Mouse (Mus musculus): ENCODE results near the gene Olfr1355.
"Not testable (repeated sequence)": the region's sequence is repeated elsewhere in the genome, so short reads cannot be mapped to it uniquely, and the experiment has no call there.

The Olfr1355 gene

DNA sequence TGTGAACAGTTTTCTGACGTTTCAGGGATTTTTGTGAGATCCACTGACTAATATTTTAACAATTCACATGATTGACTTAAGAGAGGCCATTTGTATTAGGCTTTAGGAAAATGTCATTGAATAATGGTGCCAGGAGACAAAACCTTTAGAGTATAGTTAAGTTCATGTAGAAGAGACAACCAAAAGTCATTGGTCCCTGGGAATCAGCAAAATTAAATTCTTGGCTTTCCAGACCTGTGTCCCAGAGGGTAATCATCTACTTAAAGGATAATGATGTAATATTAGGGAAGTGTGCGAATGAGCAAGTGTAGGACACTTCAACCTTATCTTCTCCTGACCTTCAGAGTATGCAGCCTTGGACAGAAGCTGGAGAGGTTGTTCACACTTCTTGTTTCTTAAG is at the start of gene Olfr1355:
Gene Olfr1355 (plus strand): TSS at position 301 of the 400 bp plus-strand sequence.
- in situ Hi-C loops (cut with MboI; ENCODE audit: low pct_unique_long_range_greater_than_20kb in 1 of 2, low sequenced_read_pairs in 2 of 2, unreplicated experiment in 1 of 2): no loop called here

DNA sequence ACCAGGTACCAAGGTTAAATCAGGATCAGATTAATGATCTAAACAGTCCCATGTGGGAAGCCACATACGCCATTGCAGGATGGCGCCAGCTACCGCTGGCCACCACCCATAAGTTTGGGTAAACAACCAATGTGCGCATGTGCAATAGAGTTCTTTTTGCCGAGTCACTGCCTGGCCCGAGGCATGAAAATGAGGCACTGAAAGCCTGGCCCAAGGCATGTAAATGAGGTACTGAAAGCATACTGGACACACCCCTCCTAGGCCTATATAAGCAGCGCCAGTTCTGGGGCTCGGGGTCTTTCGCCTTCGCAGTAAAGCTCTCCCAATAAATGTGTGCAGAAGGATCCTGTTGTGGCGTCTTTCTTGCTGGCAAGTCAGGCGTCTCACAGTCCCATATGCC is 34.9 kb upstream of the Olfr1355 start:
- in situ Hi-C loops (cut with MboI; ENCODE audit: low pct_unique_long_range_greater_than_20kb in 1 of 2, low sequenced_read_pairs in 2 of 2, unreplicated experiment in 1 of 2): not testable (repeated sequence)

DNA sequence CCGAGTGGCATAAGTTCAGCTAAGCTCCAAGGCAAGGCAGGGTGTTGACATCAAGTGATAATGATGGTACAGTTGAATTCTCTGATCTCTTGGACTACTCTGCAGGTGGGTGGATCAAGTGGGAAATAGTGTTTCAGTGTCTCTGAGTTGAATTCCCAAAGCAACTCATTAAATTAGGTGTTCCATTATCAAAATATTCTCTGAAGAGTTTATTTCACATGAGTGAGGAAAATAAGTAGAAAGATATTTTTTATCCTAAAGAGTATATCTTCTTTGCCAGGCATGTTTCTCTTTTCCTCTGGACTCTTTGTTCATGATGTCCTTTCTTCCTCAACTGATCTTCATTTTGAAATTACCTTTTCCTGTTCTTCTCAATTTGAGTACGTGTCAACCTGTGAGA is 23.3 kb upstream of the Olfr1355 start, which contains the start of gene Olfr1356:
Gene Olfr1356 (minus strand): TSS at position 101 of the 400 bp plus-strand sequence.
- in situ Hi-C loops (cut with MboI; ENCODE audit: low pct_unique_long_range_greater_than_20kb in 1 of 2, low sequenced_read_pairs in 2 of 2, unreplicated experiment in 1 of 2): no loop called here

DNA sequence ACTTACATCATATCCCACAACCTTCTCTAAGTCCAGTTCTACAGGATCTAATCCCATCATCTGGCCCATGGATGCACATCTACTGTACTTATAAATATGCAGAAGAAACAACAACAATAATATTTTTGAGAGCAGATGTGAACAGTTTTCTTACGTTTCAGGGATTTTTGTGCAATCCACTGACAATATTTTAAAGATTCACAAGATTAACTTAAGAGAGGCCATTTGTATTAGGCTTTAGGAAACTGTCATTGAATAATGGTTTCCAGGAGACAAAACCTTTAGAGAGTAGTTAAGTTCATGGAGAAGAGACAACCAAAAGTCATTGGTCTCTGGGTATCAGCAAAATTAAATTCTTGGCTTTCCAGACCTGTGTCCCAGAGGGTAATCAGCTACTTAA is 37.5 kb downstream of the Olfr1355 start, which contains the start of gene Olfr1354:
Gene Olfr1354 (plus strand): TSS at position 301 of the 400 bp plus-strand sequence.
- in situ Hi-C loops (cut with MboI; ENCODE audit: low pct_unique_long_range_greater_than_20kb in 1 of 2, low sequenced_read_pairs in 2 of 2, unreplicated experiment in 1 of 2): not testable (repeated sequence)
